Mouse (Mus musculus) neural tube, embryonic 10.5 days (tissue): ENCODE data around the gene Cdc14a.

Experiments
- DNase-seq: peaks from one replicate; pipeline ENCODE4 v3.0.0-alpha.2; 2017; ENCODE audit warnings: low spot score; ENCODE audit errors: extremely low spot score

Cdc14a gene

GRCm38 (mm10) chr3:116329023-116329762 is 94.6 kb downstream of the Cdc14a start:
- no peak for DNase-seq

DNA sequence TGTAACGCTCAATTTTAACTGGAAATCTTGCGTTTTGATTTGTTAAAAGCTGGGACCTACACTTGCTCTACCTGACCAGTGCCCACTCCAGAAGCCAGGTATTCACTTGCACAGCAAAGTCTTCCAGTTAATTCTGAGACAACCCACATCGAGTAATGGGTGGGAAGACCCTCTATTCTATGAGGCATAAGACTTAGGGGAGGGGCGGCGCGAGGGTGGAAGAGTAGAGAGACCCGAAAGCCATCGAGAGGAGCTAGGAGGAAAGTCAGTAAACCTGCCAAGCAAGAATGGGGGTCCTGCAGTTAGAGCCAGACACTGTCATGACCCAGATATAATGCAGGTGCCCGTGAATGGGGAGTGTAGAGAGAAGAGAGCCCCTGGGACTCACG is 96.2 kb downstream of the Cdc14a start:
- DNase-seq, result no peak

- peak; percentile 83 for DNase-seq
Observed at GRCm38 (mm10) chr3:116327001-116327615, 96.7 kb downstream of the Cdc14a start.

DNA sequence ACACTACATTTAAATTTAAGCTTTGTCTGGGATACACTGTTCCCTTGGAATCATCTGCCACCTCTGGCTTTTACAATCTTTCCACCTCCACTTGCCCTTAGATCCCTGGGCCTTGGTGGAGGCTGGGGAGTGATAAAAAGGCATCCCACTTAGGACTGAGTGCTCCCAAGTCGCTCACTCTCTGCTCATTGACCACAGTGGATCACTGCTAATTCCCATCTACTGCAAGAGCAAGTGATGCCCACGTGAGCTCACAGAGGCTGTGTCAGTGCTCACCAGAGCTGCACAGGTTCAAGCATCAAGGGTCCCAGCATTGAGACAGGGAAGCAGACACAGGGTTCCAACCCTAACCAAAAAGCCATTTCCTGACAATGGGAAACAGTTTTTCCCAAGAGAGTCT is 98.3 kb downstream of the Cdc14a start:
- DNase-seq, result no peak

GRCm38 (mm10) chr3:116319696-116320095 is 104.1 kb downstream of the Cdc14a start:
- no peak for DNase-seq

- DNase-seq, result no peak
Observed at GRCm38 (mm10) chr3:116311838-116312237, 112.0 kb downstream of the Cdc14a start.

- no peak for DNase-seq
Observed at GRCm38 (mm10) chr3:116311173-116311572, 112.7 kb downstream of the Cdc14a start.

GRCm38 (mm10) chr3:116310672-116311071 is 113.2 kb downstream of the Cdc14a start:
- no peak for DNase-seq

GRCm38 (mm10) chr3:116310033-116310432 is 113.8 kb downstream of the Cdc14a start:
- no peak for DNase-seq

DNA sequence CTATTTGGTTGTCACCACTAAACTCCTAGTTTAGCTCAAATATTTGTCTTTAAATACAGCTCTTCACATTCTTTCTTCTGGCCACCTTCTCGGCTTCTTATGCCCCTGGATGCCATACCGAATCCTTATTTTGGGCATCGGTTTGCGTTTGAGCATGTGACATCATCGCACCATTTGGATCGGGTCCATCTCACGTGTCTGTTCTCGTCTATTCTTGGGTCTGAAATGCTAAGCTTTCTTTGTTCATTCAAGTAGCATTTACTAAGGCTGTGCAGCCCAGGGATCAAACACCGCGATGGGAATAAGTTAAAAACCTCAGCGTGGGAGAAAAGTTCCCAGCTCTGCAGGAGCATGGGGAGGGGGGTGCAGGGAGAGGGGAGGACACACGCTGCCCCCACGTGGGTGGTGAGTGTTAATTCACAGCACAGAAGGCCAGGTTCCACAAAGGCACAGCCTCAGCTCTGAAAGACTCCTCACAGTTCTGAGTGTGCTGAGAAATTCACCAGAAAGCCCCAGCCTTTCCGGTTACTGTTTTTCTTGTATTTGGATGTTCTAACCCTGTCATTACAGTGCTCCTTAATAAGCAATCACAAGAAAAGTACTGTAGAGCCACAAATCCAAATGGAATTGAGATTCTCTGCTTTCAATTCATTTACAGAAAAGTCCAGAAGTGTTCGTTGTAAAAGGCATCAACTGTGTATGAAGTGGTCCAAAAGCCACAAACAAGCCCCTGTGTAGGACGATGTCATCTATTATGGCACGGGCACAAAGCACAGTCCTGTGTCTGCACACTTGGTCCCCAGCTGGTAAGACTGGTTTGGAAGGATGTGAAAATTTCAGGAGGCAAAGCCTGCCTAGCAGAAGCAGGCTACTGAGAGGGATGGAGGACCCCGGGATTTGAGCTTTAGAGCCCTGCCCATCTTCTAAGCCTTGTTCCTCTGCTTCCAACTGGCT is 118.8 kb downstream of the Cdc14a start:
- DNase-seq, result no peak

- DNase-seq, result no peak
Observed at GRCm38 (mm10) chr3:116302581-116302980, 121.3 kb downstream of the Cdc14a start.

DNA sequence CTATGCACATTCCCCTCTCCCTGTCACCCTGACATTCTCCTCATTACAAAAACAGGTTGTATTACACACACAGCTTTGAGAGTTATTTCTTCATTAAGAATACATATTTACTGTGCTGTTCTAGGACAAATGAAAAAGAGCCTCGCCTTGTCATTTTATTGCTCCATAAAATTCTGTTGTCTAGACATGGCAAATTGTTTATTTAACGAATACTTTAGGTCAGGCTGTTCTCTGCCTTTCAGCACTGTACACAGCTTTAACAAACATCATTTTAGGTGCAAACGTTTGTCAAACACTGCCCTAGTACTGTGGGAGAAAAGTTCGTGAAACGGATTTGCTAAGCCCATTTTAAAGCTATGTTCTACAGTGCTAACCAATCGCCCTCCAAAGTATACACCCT is 122.1 kb downstream of the Cdc14a start:
- DNase-seq, result no peak

DNA sequence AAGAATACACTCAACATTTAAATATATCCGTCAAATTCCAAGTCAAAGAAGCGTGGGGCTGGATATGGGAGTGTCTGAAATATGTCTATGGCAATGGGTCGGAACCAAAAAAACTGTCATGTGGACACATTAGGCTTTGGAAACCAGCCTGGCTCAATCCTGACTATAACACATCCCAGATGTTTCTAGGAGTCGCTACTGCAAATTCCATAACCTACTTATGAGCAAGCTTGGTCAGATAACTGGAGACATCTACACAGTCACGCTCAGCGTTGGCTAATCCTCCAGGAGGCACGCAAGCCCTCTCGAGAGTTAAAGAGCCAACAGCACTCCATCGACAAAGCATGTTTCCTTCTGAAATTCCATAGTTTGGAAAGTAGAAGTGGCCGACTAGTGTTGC is 125.1 kb downstream of the Cdc14a start:
- DNase-seq, result no peak

DNA sequence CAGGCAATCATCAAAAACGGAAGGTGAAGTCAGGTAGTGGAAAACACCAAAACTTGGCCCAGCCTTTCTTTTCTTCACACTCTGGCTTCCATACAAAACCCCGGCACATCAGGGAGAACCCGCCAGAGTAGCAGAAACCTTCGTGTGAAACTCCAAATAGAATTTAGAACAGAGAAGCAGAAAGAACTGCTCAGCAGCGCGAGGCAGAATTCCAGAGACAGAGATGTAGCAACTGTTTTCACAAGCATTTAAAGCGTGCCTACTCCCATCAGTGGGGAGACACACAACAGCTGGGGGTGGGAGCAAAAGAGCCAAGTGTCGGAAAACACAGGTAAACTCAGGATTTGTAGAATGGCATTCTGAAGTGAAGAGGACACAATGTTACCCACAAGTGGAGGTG is 125.8 kb downstream of the Cdc14a start:
- DNase-seq, result no peak

DNA sequence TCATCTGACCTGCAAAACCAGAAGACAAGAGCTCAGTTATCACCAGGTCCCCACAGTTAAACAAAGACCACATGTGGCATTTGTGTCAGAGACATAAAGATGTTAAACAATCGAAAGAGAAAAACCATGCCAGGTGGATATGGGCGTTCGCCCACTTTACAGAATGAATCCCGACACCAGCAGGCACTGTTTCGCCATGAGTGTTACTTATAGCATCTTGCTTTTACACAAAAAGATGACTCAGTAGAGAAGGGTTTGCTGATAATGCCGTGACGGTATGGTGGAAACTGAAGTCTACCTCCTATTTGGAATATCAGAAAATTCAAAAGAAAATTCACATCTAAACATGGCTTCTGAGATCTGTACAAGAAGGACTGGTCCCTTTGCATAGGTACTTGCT is 126.7 kb downstream of the Cdc14a start:
- no peak for DNase-seq

- no peak for DNase-seq
Observed at GRCm38 (mm10) chr3:116290041-116290815, 133.6 kb downstream of the Cdc14a start.

- DNase-seq, result no peak
Observed at GRCm38 (mm10) chr3:116288833-116289232, 135.0 kb downstream of the Cdc14a start.

- no peak for DNase-seq
Observed at GRCm38 (mm10) chr3:116284735-116285134, 139.1 kb downstream of the Cdc14a start.

GRCm38 (mm10) chr3:116283996-116284395 is 139.8 kb downstream of the Cdc14a start:
- DNase-seq, result no peak

GRCm38 (mm10) chr3:116281663-116282062 is 142.2 kb downstream of the Cdc14a start:
- DNase-seq, result no peak

GRCm38 (mm10) chr3:116277146-116277545 is 146.7 kb downstream of the Cdc14a start:
- no peak for DNase-seq
